Mouse (Mus musculus) C2C12 (cell line): ENCODE measurements around the gene Tulp2. TPM values are rescaled to one million over a fixed set of nuclear protein-coding genes. Genes with fewer than 3 reads are reported as not detected.

Source experiments
- H3K27me3 ChIP-seq: one replicate; pipeline ENCODE4 v1.6.1; 2011; ENCODE audit not compliant: control insufficient read depth, insufficient read depth, insufficient read length
- H3K36me3 ChIP-seq: one replicate; pipeline ENCODE4 v1.6.1; 2011; ENCODE audit not compliant: control insufficient read depth, insufficient read depth
- H3K4me3 ChIP-seq: one replicate; pipeline ENCODE4 v1.5.1; 2011; ENCODE audit warnings: mild to moderate bottlenecking, control low read depth; ENCODE audit not compliant: poor library complexity, insufficient read depth, severe bottlenecking
- H3K79me2 ChIP-seq: one replicate; pipeline ENCODE4 v1.6.1; 2011; ENCODE audit not compliant: control insufficient read depth, insufficient read depth
- H3K79me3 ChIP-seq: one replicate; pipeline ENCODE4 v1.6.1; 2011; ENCODE audit warnings: low read depth, control low read depth
- H3ac ChIP-seq: one replicate; pipeline ENCODE3; 2011; ENCODE audit warnings: low read depth; ENCODE audit not compliant: control insufficient read depth, insufficient read length
- CEBPB ChIP-seq: IDR thresholded peaks from one replicate; pipeline ENCODE4 v1.6.1; 2011; ENCODE audit warnings: low read depth, mild to moderate bottlenecking, control low read depth, moderate library complexity
- CTCF ChIP-seq: IDR thresholded peaks from one replicate; pipeline ENCODE4 v1.5.1; 2011; ENCODE audit not compliant: control insufficient read depth, insufficient read depth, insufficient read length
- FOSL1 ChIP-seq: IDR thresholded peaks from one replicate; pipeline ENCODE4 v1.8.0; 2011; ENCODE audit warnings: mild to moderate bottlenecking, low read length; ENCODE audit not compliant: poor library complexity, insufficient read depth, severe bottlenecking
- MAX ChIP-seq: IDR thresholded peaks from one replicate; pipeline ENCODE4 v1.6.1; 2011; ENCODE audit warnings: mild to moderate bottlenecking, control low read depth
- MYOD1 ChIP-seq: IDR thresholded peaks from one replicate; pipeline ENCODE4 v1.6.1; 2011; ENCODE audit warnings: low read depth; ENCODE audit not compliant: control insufficient read depth, insufficient read length
- MYOG ChIP-seq: IDR thresholded peaks from one replicate; pipeline ENCODE4 v1.6.1; 2011; ENCODE audit not compliant: control insufficient read depth, insufficient read length; ENCODE audit errors: extremely low read depth
- USF1 ChIP-seq: IDR thresholded peaks from one replicate; pipeline ENCODE4 v1.6.1; 2011; ENCODE audit warnings: low read depth, mild to moderate bottlenecking, control low read depth, moderate library complexity
- polyA plus RNA-seq: library from polyadenylated mRNA; unstranded; fragments of >200 nt; fragmentation: generic; extraction: Trizol; gene quantifications from one replicate; pipeline ENCODE4 v1.2.1, GENCODE M21; 2012; ENCODE audit warnings: missing spikeins

The Tulp2 gene
- polyA plus RNA-seq, 1 experiment: not detected

DNA sequence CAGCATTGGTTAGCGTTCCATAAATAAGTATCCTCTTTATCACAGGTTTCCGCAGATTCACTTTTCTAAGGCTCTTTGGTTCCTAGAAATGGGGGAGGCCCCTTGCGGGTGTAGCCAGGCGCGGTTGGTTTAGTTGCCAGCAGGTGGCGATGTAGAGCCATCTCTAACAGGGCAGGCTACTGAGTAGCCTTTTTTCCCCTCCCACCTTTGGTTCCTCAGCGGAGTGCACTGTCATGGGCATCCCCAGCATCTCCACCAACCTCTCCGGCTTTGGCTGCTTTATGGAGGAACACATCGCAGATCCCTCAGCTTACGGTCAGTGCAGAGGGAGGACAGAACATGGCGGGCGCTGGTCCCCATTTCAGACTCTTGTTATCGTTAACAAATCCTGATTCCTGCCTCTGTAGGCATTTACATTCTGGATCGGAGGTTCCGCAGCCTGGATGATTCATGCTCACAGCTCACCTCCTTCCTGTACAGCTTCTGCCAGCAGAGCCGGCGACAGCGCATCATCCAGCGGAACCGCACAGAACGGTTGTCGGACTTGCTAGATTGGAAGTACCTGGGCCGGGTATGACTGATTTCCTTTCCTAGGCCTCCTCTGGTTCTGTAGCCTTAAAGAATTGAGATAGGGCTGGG is 30.2 kb upstream of the Tulp2 start:
- Histone ChIP-seq H3K4me3 (no peak overlapping the region), H3ac (no peak overlapping the region), H3K79me2 (no peaks in the 10 kb centered on the region), H3K36me3 (peaks cover 18% of the 10 kb centered on the region), H3K27me3 (no peaks in the 10 kb centered on the region), H3K79me3 (no peaks in the 10 kb centered on the region)
- peak; percentile 57 for TF ChIP-seq CTCF
- TF ChIP-seq CEBPB: no peak

DNA sequence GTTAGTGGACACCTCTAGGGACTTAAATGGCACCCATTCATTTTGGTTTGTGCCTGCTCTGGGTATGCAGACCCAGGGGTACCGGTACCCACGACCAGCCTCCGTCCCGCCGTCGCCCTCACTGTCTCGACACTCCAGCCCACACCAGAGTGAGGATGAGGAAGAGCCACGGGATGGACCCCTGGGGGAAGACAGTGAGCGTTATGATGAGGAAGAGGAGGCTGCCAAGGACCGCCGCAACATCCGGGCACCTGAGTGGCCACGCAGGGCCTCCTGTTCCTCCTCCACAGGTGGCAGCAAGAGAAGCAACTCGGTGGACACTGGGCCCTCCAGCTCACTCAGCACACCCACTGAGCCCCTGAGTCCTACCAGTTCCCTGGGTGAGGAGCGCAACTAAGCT is 26.7 kb upstream of the Tulp2 start:
- Histone ChIP-seq H3K79me2 (peaks cover 24% of the 10 kb centered on the region), H3K36me3 (peaks cover 28% of the 10 kb centered on the region), H3K79me3 (peaks cover 21% of the 10 kb centered on the region), H3ac (no peak overlapping the region), H3K27me3 (no peaks in the 10 kb centered on the region), H3K4me3 (no peak overlapping the region)
- no peak for TF ChIP-seq USF1
- TF ChIP-seq MYOD1: no peak
- no peak for TF ChIP-seq FOSL1
- TF ChIP-seq CEBPB: no peak
- TF ChIP-seq MAX: no peak
- TF ChIP-seq MYOG: no peak
- no peak for TF ChIP-seq CTCF

- H3K27me3 ChIP-seq: no peaks in the 10 kb centered on the region
- H3K36me3 ChIP-seq: peaks cover 33% of the 10 kb centered on the region
- no peak for TF ChIP-seq MYOG
- TF ChIP-seq MYOD1: no peak
- TF ChIP-seq CTCF: no peak
- TF ChIP-seq CEBPB: no peak
- TF ChIP-seq MAX: no peak
- no peak for TF ChIP-seq FOSL1
- no peak for TF ChIP-seq USF1
- no peak overlapping the region for H3ac ChIP-seq
- H3K79me3 ChIP-seq: peaks cover 27% of the 10 kb centered on the region
- H3K79me2 ChIP-seq: peaks cover 31% of the 10 kb centered on the region
- H3K4me3 ChIP-seq: peak overlapping the region; percentile 93
These were observed 25.6 kb upstream of the Tulp2 start for GRCm38 (mm10) chr7:45455932-45456696.

- no peak overlapping the region for H3ac ChIP-seq
- peaks cover 34% of the 10 kb centered on the region for H3K36me3 ChIP-seq
- peak overlapping the region; percentile 93 for H3K4me3 ChIP-seq
- H3K79me2 ChIP-seq: peaks cover 31% of the 10 kb centered on the region
- H3K27me3 ChIP-seq: no peaks in the 10 kb centered on the region
- TF ChIP-seq MYOG (no peak), MYOD1 (no peak), CTCF (no peak), USF1 (no peak), FOSL1 (no peak), CEBPB (no peak), MAX (no peak)
- peaks cover 27% of the 10 kb centered on the region for H3K79me3 ChIP-seq
These were observed 24.9 kb upstream of the Tulp2 start for GRCm38 (mm10) chr7:45456721-45457203.

DNA sequence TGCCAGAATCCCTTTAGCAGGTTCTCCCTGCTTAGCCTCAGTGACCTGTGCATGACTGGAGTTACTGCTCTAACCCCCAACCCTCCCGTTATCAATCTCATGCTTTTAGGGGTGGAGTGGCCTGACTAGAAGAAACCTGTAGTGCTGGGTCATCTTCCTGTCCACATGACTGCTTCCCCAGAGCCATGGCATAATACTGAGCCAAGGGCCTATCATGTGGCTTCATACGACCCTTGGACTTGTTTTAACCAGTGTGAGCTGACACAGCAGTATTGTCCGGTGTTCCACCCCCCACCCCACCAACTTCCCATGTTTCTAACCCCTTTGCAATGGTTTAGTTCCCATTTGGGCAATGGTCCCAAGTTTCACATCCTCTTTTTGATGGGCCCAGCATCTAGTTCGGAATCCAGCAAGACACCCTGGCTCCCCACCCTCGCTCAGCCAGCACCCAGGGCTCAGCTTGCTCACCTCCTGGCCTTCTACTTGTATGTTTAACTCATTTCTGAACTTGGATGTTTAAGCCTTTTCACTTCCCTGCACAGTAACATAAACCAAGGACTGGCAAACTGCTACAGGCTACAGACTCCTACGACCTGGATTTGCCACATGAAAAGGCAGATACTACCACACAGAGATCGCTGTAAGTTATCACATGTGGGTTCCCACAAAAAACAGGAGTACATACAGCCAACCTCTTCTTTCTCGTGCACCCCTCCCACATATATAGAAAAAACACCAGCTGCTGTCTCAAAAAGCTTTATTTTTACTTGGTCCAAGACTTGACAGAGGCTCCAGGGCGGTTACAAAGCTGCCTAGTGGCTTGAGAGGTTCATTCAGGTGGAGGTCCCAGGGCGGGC is 24.2 kb upstream of the Tulp2 start:
- H3K36me3 ChIP-seq: peaks cover 41% of the 10 kb centered on the region
- no peaks in the 10 kb centered on the region for H3K27me3 ChIP-seq
- peak overlapping the region; percentile 58 for H3ac ChIP-seq
- peak overlapping the region; percentile 93 for H3K4me3 ChIP-seq
- H3K79me2 ChIP-seq: peaks cover 32% of the 10 kb centered on the region
- TF ChIP-seq MYOD1: no peak
- peak; percentile 23 for TF ChIP-seq MAX
- no peak for TF ChIP-seq MYOG
- TF ChIP-seq CEBPB: no peak
- peak; percentile 33 for TF ChIP-seq USF1
- TF ChIP-seq FOSL1: no peak
- TF ChIP-seq CTCF: no peak
- peaks cover 27% of the 10 kb centered on the region for H3K79me3 ChIP-seq
